Mouse (Mus musculus) granulocyte monocyte progenitor cell, adult 5-6 weeks (primary cell): ENCODE data around the gene Hhatl. TPM values are rescaled to one million over a fixed set of nuclear protein-coding genes. Genes with fewer than 3 reads are reported as not detected.
A peak's percentile ranks its signal among the peaks of the same experiment; 100 is the strongest.

Source experiments
- ATAC-seq: replicated peaks from 2 replicates; pipeline ENCODE4 v1.8.0; 2016; ENCODE audit warnings: mild to moderate bottlenecking, moderate TSS enrichment, inconsistent platforms; ENCODE audit not compliant: poor library complexity, severe bottlenecking
- total RNA-seq, 2 experiments: library from RNA; stranded (forward) in 1 of 2; stranded (reverse) in 1 of 2; fragments of 200-712, 200-1000 nt in 1 of 2; fragments of >200 nt in 1 of 2; fragmentation: Nextera tagmentation in 1 of 2; gene quantifications; 2 replicates each; pipeline ENCODE4 v1.2.3; 2014 to 2017

Hhatl gene
- total RNA-seq, 2 experiments from 2014 or later = not detected

DNA sequence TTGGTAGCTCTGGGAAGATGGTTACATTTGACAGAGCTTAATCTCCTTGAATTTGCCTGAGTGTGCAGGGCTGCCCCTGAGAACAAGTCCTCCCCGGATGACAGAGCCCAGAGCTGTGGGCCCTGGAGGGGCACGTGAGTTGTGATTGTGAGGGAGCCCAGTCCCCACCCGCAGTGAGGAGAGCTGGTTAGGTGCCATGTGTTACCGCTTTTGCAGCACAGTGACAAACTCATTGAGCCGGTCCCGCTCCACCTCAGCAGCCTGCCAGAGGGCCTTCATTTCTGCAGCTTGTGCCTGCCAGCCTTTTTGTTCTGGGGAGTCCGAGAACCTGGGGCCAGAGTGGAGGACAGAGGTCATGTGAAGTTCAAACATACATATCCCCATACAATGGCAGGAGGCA is 15.6 kb upstream of the Hhatl start:
- no peak for ATAC-seq

- ATAC-seq = no peak
These were observed 15.2 kb upstream of the Hhatl start for GRCm38 (mm10) chr9:121807546-121807945.

DNA sequence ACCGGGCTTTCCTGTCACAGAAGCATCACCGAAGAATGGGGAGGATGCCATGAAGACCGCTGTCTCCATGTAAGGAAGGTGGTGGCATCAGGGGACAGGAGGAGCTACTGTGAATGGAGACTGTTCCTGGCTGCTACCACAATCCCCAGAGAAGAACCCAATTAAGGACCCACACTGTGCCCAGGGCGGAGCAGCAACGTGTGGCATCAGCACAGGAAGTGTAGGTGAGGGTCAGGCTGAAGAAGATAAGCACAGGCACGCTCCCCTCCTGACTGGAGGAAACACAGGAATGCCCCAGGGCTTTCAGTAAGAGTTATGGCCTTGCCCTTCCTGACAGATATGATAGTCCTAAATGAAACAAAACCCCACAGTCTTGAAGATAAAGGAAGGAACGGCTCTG is 10.4 kb upstream of the Hhatl start:
- no peak for ATAC-seq

GRCm38 (mm10) chr9:121798887-121799520 is 6.7 kb upstream of the Hhatl start:
- no peak for ATAC-seq

- ATAC-seq = no peak
These were observed 5.4 kb upstream of the Hhatl start for GRCm38 (mm10) chr9:121797722-121798121.

DNA sequence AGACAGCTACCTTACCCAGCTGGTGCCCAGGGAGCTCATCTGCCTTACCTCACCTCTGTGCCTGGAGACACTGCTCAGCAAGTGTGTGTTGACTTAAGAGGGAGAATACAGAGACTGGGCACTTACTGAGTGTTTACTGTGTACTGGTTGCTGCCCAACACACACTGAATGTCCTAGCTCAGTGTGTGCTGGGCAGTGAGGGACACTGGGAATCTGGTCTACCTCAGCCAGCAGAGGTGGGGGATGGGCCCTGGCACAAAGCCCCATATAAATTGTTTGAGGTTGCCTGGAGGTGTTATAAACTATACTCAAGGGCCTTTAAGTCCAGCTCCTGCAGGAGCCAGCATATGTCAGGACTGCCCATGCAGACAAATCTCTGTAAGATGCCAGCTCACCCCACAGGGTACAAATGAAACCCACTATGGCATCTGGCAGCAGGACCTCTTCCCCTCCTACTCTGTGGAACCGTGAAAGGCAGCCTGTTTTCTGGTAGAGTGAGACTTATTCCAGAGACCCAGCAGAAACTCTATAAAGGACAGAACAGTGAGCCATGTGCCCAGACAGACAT is 2.7 kb upstream of the Hhatl start:
- ATAC-seq = no peak

- ATAC-seq = peak; percentile 71
These were observed 1.1 kb downstream of the Hhatl start for GRCm38 (mm10) chr9:121791206-121791605.

GRCm38 (mm10) chr9:121786359-121786758 is 5.9 kb downstream of the Hhatl start:
- no peak for ATAC-seq

- ATAC-seq = no peak
These were observed 7.0 kb downstream of the Hhatl start for GRCm38 (mm10) chr9:121785261-121785660.

GRCm38 (mm10) chr9:121784801-121785200 is 7.5 kb downstream of the Hhatl start:
- no peak for ATAC-seq

GRCm38 (mm10) chr9:121778066-121778624 is 14.2 kb downstream of the Hhatl start:
- peak; percentile 65 for ATAC-seq

- ATAC-seq = peak; percentile 36
These were observed 14.7 kb downstream of the Hhatl start, which contains the start of gene Klhl40 for GRCm38 (mm10) chr9:121777484-121778065. Gene Klhl40 (plus strand): TSS chr9:121777607.

GRCm38 (mm10) chr9:121776511-121776910 is 15.8 kb downstream of the Hhatl start:
- no peak for ATAC-seq

DNA sequence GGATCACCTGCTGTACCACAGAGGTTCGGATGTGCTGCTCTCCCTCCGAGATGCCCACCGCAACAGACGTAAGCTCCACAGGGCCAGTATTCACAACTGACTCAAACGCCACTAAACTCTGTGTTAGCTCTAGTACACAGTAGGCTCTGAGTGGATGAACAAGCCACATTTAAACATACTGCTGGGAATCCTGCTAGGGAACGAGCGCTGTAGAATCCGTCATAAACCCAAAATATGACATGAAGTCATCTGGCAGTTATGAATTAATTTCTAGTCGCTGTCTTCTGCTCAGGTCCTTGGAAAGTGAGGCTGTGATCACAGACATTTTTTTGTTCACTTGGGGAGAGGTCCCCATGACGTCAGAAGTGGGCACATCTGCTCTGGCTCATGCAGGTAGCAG is 16.4 kb downstream of the Hhatl start:
- no peak for ATAC-seq

DNA sequence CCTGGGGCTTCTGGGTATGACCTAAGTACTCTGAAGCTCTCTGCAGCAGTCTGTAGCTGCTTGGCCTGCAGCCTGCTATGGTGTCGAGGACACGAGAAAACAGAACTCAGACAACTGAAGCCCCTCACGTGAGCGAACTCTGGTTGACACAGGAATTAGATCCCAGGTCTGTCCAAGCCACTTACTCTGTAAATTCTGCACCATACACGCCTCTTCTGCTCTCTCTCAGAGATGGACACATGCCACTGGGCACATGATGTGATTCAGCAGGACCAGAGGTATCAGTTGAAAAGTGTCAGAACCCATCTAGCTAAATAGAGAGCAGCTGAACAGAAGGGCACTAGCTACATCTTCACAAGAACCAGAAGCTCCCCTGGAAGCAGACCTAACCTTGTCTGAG is 19.9 kb downstream of the Hhatl start:
- no peak for ATAC-seq

DNA sequence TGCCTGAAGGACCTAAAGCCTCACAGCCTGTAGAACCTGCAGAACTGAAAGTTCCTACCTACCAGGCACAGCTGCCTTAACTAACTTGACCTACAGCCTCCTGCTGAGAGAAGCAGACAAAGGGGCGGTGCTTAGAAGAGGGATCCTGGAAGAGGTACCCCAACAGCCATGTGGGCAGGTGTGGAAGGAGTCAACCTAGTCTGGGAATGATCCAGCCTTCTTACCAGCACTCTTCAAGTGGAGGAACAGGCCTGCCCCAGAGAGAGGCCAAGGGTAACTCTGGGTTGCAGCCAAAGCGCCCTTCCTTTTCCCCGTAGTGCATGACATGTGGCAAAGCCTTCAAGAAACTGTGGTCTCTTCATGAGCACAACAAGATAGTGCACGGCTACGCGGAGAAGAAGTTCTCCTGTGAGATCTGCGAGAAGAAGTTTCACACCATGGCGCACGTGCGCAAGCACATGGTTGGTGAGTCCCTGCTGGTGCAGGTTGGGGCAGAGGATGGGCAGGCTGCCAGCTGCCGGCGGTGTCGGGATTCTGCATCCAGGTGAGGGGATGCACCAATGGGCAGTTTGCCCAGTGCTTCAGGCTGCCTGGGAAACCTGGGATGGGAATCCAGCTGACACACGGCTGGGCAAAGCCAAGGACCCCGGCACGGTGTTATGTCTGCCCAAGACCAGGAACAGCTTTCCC is 27.0 kb downstream of the Hhatl start:
- ATAC-seq = no peak

- ATAC-seq = no peak
These were observed 28.6 kb downstream of the Hhatl start for GRCm38 (mm10) chr9:121763716-121764115.

GRCm38 (mm10) chr9:121762761-121763160 is 29.5 kb downstream of the Hhatl start:
- no peak for ATAC-seq

GRCm38 (mm10) chr9:121762248-121762647 is 30.1 kb downstream of the Hhatl start:
- no peak for ATAC-seq

- ATAC-seq = no peak
These were observed 30.5 kb downstream of the Hhatl start for GRCm38 (mm10) chr9:121761787-121762186.

DNA sequence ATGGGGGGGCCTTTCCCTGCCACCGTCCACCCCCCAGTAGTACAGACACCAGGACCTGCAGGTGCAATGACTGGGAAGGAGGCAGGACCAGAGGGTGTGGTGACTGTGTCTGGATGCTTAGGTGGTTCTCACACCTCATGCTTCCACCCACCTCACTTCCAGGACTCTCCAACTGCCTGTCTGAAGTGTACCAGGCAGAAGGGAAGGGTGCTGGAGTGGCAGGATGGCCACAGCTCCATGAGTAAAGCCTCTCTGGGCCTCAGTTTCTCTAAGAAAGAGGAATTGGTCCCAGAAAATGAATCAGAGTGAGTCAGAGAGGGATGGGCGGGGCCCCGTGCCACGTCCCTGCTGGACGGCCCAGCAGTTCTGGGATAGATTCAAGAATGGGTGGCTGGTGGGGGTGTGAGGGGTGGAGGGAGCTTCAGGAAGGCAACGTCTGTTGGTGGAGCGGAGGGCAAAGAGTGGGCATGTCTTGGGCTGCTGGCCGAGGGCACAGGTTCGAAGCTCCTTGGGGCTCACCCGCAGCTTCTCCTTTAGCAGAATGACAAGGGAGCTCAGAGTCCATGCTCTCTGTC is 31.1 kb downstream of the Hhatl start:
- ATAC-seq = no peak
